Mouse (Mus musculus): ENCODE results near the gene Efhd2.

DNA sequence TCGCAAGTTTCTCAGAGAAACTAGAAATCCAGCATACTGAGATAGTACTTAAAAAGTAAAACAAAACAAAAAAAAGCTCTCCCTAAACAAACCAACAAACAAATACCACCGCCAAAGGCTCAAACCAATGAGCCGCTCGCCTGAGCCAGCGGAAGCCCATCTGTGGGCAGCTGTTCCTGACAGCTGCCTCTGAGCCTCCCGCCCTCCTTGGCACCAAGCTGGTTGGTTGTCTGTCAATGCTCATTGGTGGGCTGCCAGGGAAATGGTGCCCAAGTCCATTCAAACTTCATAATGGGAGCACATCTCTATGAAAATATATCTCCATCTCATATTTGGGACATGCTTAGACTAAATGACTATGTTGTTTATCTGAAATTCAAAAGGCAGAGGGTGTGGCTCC lies 22.5 kb upstream of the Efhd2 start:
- TF ChIP-seq CTCF (IDR thresholded peaks at IDR 0.05; ENCODE audit: low read depth): no peak
- no peak for TF ChIP-seq EP300 (optimal IDR thresholded peaks at IDR 0.05)
